Mouse (Mus musculus) lung, adult 2 months (tissue): ENCODE measurements around the gene Fam155a.

ENCODE experiments used
- CTCF ChIP-seq: fragments of 200-500 bp; IDR thresholded peaks from 2 replicates; pipeline ENCODE4 v1.5.1; 2011; ENCODE audit warnings: mild to moderate bottlenecking, low read length, control low read depth; ENCODE audit not compliant: insufficient read depth
- POLR2A ChIP-seq: fragments of 200-500 bp; IDR thresholded peaks from 2 replicates; pipeline ENCODE4 v1.6.1; 2011; ENCODE audit warnings: low read depth, mild to moderate bottlenecking, control low read depth, low read length, borderline replicate concordance; ENCODE audit errors: extremely low read depth

- TF ChIP-seq POLR2A (no peak), CTCF (no peak)
These were observed 478.4 kb downstream of the Fam155a start for GRCm38 (mm10) chr8:9292532-9292931.
